Mouse (Mus musculus) lung, adult 2 months (tissue): ENCODE data around the gene Specc1l.

Source experiments
- CTCF ChIP-seq: fragments of 200-500 bp; IDR thresholded peaks from 2 replicates; pipeline ENCODE4 v1.5.1; 2011; ENCODE audit warnings: mild to moderate bottlenecking, low read length, control low read depth; ENCODE audit not compliant: insufficient read depth
- POLR2A ChIP-seq: fragments of 200-500 bp; IDR thresholded peaks from 2 replicates; pipeline ENCODE4 v1.6.1; 2011; ENCODE audit warnings: low read depth, mild to moderate bottlenecking, control low read depth, low read length, borderline replicate concordance; ENCODE audit errors: extremely low read depth

DNA sequence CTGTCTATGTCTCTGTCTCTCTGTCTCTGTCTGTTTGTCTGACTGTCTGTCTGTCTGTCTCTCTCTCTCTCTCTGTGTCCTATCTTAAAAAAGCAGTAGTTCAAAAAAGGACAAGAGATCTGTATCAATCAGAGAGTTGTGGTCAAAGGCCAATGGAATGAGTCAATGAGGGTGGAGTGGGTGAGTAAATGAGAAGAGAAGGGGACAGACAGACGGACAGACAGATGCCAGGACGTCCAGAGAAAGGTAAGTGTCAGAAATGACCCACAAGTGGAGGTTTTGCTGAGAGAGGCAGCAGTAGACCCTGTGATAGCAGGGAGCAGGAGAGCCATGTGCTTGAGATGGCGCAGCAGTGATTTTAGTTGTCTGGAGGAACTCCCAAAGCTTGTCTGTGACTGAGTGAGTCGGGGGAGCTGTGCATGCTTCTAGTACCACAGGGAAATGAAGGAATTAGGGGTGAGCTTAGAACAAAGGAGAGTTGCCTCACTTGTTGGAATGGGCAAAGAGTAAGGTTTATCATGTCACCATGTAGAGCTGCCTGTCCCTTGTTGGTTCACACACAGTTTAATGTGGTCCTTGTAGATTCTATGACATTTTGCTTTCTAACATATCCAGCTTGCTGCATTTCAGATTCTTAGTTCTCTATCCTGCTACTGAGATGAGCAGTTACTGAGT is 10.2 kb downstream of the Specc1l start:
- no peak for TF ChIP-seq CTCF
- TF ChIP-seq POLR2A, result no peak
